Mouse (Mus musculus): ENCODE results near the gene Wdr63.

DNA sequence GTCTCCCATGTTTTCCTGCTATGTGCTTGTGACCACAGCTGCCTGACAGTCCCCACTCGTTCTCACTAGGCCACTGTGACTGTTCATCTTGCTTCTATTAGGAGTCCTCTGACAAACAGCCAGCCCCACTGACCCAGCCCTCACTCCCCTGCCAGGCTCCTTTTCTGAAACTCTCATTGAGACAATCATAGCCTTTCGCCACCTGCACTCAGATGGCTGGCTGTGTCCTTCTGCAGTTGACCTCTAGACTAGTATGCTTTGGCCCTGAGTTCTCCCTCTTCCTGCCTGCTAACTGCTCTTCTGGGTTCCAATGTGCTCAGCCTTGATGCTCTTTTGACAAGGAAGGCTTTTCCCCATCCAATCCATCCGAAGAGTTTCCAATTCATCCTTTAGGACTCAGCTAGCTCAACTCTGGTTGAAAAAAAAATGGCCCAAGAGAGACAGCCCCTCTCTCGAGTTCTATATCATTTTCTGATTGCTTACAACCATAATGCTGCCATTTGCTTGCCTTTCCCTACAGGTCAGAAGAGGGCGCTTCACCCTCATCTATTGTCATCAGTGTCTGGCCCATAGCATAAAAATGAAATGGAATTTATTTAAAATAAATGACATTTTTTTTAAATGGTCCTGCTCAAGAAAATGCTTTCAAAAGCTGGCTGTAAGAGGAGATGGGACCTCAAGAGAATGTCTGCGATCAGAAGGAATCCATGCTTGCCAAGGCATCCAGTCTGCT is 54.7 kb downstream of the Wdr63 start:
- TF ChIP-seq CTCF (IDR thresholded peaks at IDR 0.05; ENCODE audit: low read depth, low read length), result no peak
- no peak for TF ChIP-seq POLR2A (IDR thresholded peaks at IDR 0.05; ENCODE audit: borderline replicate concordance, low read depth, low read length)
